Mouse (Mus musculus) CH12.LX (cell line): Measurements from ENCODE around the gene Klrb1c. TPM values are rescaled to one million over a fixed set of nuclear protein-coding genes. Genes with fewer than 3 reads are reported as not detected.
"Not testable (repeated sequence)": the region's sequence is repeated elsewhere in the genome, so short reads cannot be mapped to it uniquely, and the experiment has no call there.

Experiments
- DNase-seq: peaks from one replicate; pipeline ENCODE4 v3.0.0-alpha.2; 2013; ENCODE audit errors: extremely low read depth
- H3K27ac ChIP-seq: 2 replicates; pipeline ENCODE4 v1.5.1; 2012; ENCODE audit warnings: low read depth, mild to moderate bottlenecking, control low read depth, moderate library complexity; ENCODE audit not compliant: insufficient read depth
- H3K27me3 ChIP-seq: replicated peaks from 2 replicates; pipeline ENCODE3; 2012; ENCODE audit warnings: inconsistent platforms
- H3K36me3 ChIP-seq, 2 experiments: replicated peaks in 1 of 2; 2 replicates each; pipeline versions ENCODE3 to v1.6.1; 2012; ENCODE audit warnings: inconsistent platforms in 1 of 2, low read length in 1 of 2, mild to moderate bottlenecking in 1 of 2, mixed read lengths in 1 of 2, moderate library complexity in 1 of 2; ENCODE audit not compliant: control insufficient read depth in 1 of 2, insufficient read depth in 1 of 2
- H3K4me1 ChIP-seq, 2 experiments: 2 replicates each; pipeline ENCODE4 v1.6.1; 2012; ENCODE audit warnings: inconsistent platforms in 1 of 2, moderate library complexity in 1 of 2; ENCODE audit not compliant: insufficient read depth in 2 of 2, control insufficient read depth in 1 of 2
- H3K4me2 ChIP-seq: 2 replicates; pipeline ENCODE4 v1.6.1; 2012; ENCODE audit warnings: low read depth, mild to moderate bottlenecking, control low read depth; ENCODE audit not compliant: poor library complexity, insufficient read depth, severe bottlenecking
- H3K4me3 ChIP-seq, 3 experiments: fragments of 150-350 bp in 1 of 3; sonication (generic) in 1 of 3; replicated peaks in 1 of 3; 2 replicates each; pipeline versions ENCODE3 to v1.5.1; 2011 to 2012; ENCODE audit warnings: low read depth in 2 of 3, low read length in 2 of 3, mild to moderate bottlenecking in 2 of 3, moderate library complexity in 2 of 3, control low read depth in 1 of 3, improper control_type of control experiment in 1 of 3, inconsistent platforms in 1 of 3, mixed read lengths in 1 of 3; ENCODE audit not compliant: poor library complexity in 1 of 3
- H3K79me2 ChIP-seq: replicated peaks from 2 replicates; pipeline ENCODE4 v1.6.1; 2012; ENCODE audit warnings: mild to moderate bottlenecking, moderate library complexity; ENCODE audit not compliant: control insufficient read depth, poor library complexity, insufficient read depth, severe bottlenecking; ENCODE audit errors: extremely low read depth
- H3K9ac ChIP-seq: 2 replicates; pipeline ENCODE4 v1.6.1; 2012; ENCODE audit warnings: low read depth, mild to moderate bottlenecking, control low read depth, moderate library complexity; ENCODE audit not compliant: insufficient read depth
- H3K9me3 ChIP-seq: replicated peaks from 2 replicates; pipeline ENCODE3; 2012; ENCODE audit warnings: low read length, inconsistent platforms, mixed read lengths
- CTCF ChIP-seq, 2 experiments: IDR thresholded peaks in 1 of 2; conservative IDR thresholded peaks in 1 of 2; 2 replicates each; pipeline ENCODE4 v1.5.1; 2011 to 2012; ENCODE audit warnings: low read depth in 2 of 2, low read length in 2 of 2, improper control_type of control experiment in 1 of 2, inconsistent platforms in 1 of 2, mild to moderate bottlenecking in 1 of 2, moderate library complexity in 1 of 2
- RAD21 ChIP-seq: IDR thresholded peaks from 2 replicates; pipeline ENCODE4 v1.6.1; 2011; ENCODE audit warnings: low read depth, mild to moderate bottlenecking, low read length, improper control_type of control experiment, moderate library complexity
- SMC3 ChIP-seq: IDR thresholded peaks from 2 replicates; pipeline ENCODE4 v1.6.1; 2011; ENCODE audit warnings: low read depth, low read length, improper control_type of control experiment
- ZC3H11A ChIP-seq: IDR thresholded peaks from 2 replicates; pipeline ENCODE4 v1.6.1; 2012; ENCODE audit warnings: low read depth, mild to moderate bottlenecking, inconsistent platforms, low read length, improper control_type of control experiment
- dilution Hi-C: fragments of 300-500 bp; cut with MboI; formaldehyde crosslinking; loops from 2 replicates; pipeline ENCODE4 v1.14.3; 2020; ENCODE audit warnings: low sequenced_read_pairs; ENCODE audit not compliant: extremely low pct_unique_long_range_greater_than_20kb, extremely low pct_ligation_motif_present
- in situ Hi-C: fragments of 300-500 bp; cut with MboI; formaldehyde crosslinking; loops from 3 replicates; pipeline ENCODE4 v1.14.3; 2019; ENCODE audit warnings: low sequenced_read_pairs, low pct_ligation_motif_present, low pct_unique_long_range_greater_than_20kb, mixed read lengths
- polyA plus RNA-seq: library from polyadenylated mRNA; unstranded; fragments of >175 nt; gene quantifications from 2 replicates; pipeline ENCODE4 v1.2.1, GENCODE M21; 2012; ENCODE audit warnings: low read depth; ENCODE audit not compliant: insufficient read length
- total RNA-seq, 2 experiments: library from RNA; depleted of rRNA; stranded (reverse); fragments of 300-350 nt in 1 of 2; fragments of >200 nt in 1 of 2; gene quantifications; 2 replicates each; pipeline ENCODE4 v1.2.3; 2012 to 2014

Klrb1c gene
- total and polyA plus RNA-seq, 3 experiments: not detected

- H3K79me2 ChIP-seq, in situ Hi-C loops, dilution Hi-C loops, H3K9me3 ChIP-seq, H3K27me3 ChIP-seq, H3K4me1 ChIP-seq, H3K36me3 ChIP-seq, H3K27ac ChIP-seq, DNase-seq, H3K4me2 ChIP-seq, H3K9ac ChIP-seq, H3K4me3 ChIP-seq: not testable (repeated sequence)
Observed at GRCm38 (mm10) chr6:128754748-128755401, 34.1 kb downstream of the Klrb1c start.

DNA sequence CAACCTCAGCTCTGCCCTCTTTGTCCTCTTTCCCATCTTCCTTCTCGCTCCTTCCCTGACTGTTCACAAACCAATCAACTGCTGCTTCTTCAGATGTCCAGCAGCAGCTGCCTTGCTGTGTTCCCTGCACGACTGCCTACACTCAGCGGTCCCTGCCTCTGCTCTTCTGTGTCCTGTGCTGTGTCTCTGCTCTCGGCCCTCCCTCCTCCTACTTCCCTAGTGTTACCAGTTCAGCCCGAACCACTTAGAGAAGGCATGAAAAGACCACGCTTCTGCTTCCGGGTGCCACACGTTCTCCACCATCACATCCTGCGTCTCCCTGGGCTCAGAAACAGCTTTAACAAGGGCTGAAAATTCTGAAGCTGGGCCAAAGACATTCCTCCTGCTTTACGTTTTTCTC is 34.8 kb downstream of the Klrb1c start:
- H3K9ac ChIP-seq, H3K4me2 ChIP-seq, H3K79me2 ChIP-seq, dilution Hi-C loops, H3K9me3 ChIP-seq, H3K27me3 ChIP-seq, in situ Hi-C loops, H3K4me1 ChIP-seq, H3K36me3 ChIP-seq, H3K4me3 ChIP-seq, H3K27ac ChIP-seq, DNase-seq: not testable (repeated sequence)

GRCm38 (mm10) chr6:128753610-128754224 is 35.3 kb downstream of the Klrb1c start:
- H3K27me3 ChIP-seq, H3K27ac ChIP-seq, H3K4me2 ChIP-seq, H3K4me3 ChIP-seq, H3K4me1 ChIP-seq, H3K9ac ChIP-seq, in situ Hi-C loops, H3K36me3 ChIP-seq, dilution Hi-C loops, H3K9me3 ChIP-seq, H3K79me2 ChIP-seq: not testable (repeated sequence)
- TF ChIP-seq RAD21: peak; percentile 80
- TF ChIP-seq CTCF (conservative IDR thresholded peaks at IDR 0.05 in 1 of 2, IDR thresholded peaks at IDR 0.05 in 1 of 2; ENCODE audit: low read depth in 2 of 2, low read length in 2 of 2): peak; percentile 48 to 81; a peak in 3 of 4 replicates
- TF ChIP-seq SMC3: peak; percentile 78
- peak; percentile 21; the same call in 1 of the 2 replicates for TF ChIP-seq ZC3H11A
- DNase-seq: peak; percentile 60

- H3K36me3 ChIP-seq, H3K27ac ChIP-seq, dilution Hi-C loops, H3K27me3 ChIP-seq, H3K79me2 ChIP-seq, DNase-seq, H3K4me3 ChIP-seq, H3K4me1 ChIP-seq, H3K9ac ChIP-seq, H3K4me2 ChIP-seq, H3K9me3 ChIP-seq: not testable (repeated sequence)
- in situ Hi-C loops: loop anchor here (10.0 kb wide), 1 partner anchor 142 kb away; no protein-coding TSS in a partner anchor
Observed at GRCm38 (mm10) chr6:128747006-128747405, 42.0 kb downstream of the Klrb1c start.
